Comparison of ENCODE assay signal across 7 mouse cellular contexts in genomic region chr6:145210816-145211338, GRCm38 (mm10). TPM values are rescaled to one million over a fixed set of nuclear protein-coding genes. Genes with fewer than 3 reads are reported as not detected.
DNase-seq lines count a peak whose midpoint lies in the region; ATAC-seq lines count a peak whose summit lies in the region.

TSS of gene Casc1 (minus strand) at chr6:145211005.
TSS of gene Etfrf1 (plus strand) at chr6:145211134.

- H3K4me3 ChIP-seq in intestine, embryonic 16.5 days (ENCODE audit: low read length): peak within 1 kb of the TSS; percentile 70
- peak within 1 kb of the TSS; percentile 78 for H3K4me3 ChIP-seq in midbrain, embryonic 11.5 days (ENCODE audit: low read depth, low read length)

- H3K27me3 ChIP-seq in intestine, embryonic 16.5 days (replicated peaks; ENCODE audit: control insufficient read depth, insufficient read depth, low read length): no peaks in the 10 kb centered on the region
- no peaks in the 10 kb centered on the region for H3K27me3 ChIP-seq in midbrain, embryonic 11.5 days (ENCODE audit: control insufficient read depth, insufficient read depth, low read length)

- peak within 1 kb of the TSS; percentile 90 for H3K9ac ChIP-seq in intestine, embryonic 16.5 days (ENCODE audit: low read depth, low read length)
- peak within 1 kb of the TSS; percentile 90 for H3K9ac ChIP-seq in midbrain, embryonic 11.5 days (ENCODE audit: low read length)

- peak; percentile 100 for DNase-seq in adrenal gland, adult 8-10 months
- peak; percentile 99 for DNase-seq in embryo, embryonic 9.5 days (ENCODE audit: extremely low spot score)
- peak; percentile 90 to 97 for DNase-seq in gastrocnemius, postnatal 4 days (ENCODE audit: low spot score in 2 of 2)
- DNase-seq in left cerebral cortex, postnatal 36 days (ENCODE audit: low spot score in 2 of 2): peak; percentile 97 to 98
- peak; percentile 100 for DNase-seq in midbrain, embryonic 11.5 days (ENCODE audit: low spot score, missing footprints)
- peak; percentile 100 for DNase-seq in skeletal muscle tissue, adult 2 months (ENCODE audit: low read depth, low spot score)

- peak within 1 kb of the TSS; percentile 98 for H3K27ac ChIP-seq in intestine, embryonic 16.5 days (ENCODE audit: low read length)
- H3K27ac ChIP-seq in midbrain, embryonic 11.5 days (ENCODE audit: low read depth, low read length): peak within 1 kb of the TSS; percentile 95

- H3K36me3 ChIP-seq in intestine, embryonic 16.5 days (ENCODE audit: control insufficient read depth, insufficient read depth, low read length): no peaks in the 10 kb centered on the region
- H3K36me3 ChIP-seq in midbrain, embryonic 11.5 days (ENCODE audit: control insufficient read depth, insufficient read depth, low read length): no peaks in the 10 kb centered on the region; the same call in 1 of the 2 replicates

- intact Hi-C loops in left cerebral cortex, postnatal 36 days (cut with DNase I): no loop called here

- peak within 1 kb of the TSS; percentile 72 for H3K4me2 ChIP-seq in intestine, embryonic 16.5 days (ENCODE audit: low read depth, low read length)
- peak within 1 kb of the TSS; percentile 70 for H3K4me2 ChIP-seq in midbrain, embryonic 11.5 days

- under 1% methylated on average over 36 of the region's 36 CpGs for WGBS in intestine, embryonic 16.5 days
- WGBS in midbrain, embryonic 11.5 days: 0% methylated on average over 36 of the region's 36 CpGs

- H3K9me3 ChIP-seq in intestine, embryonic 16.5 days (ENCODE audit: control insufficient read depth, low read length): no peaks in the 10 kb centered on the region
- H3K9me3 ChIP-seq in midbrain, embryonic 11.5 days (ENCODE audit: control insufficient read depth, low read length): no peaks in the 10 kb centered on the region

- H3K4me1 ChIP-seq in intestine, embryonic 16.5 days (ENCODE audit: control insufficient read depth, insufficient read depth, low read length): peaks cover 3% of the 10 kb centered on the region; the same call in 1 of the 2 replicates
- H3K4me1 ChIP-seq in midbrain, embryonic 11.5 days (ENCODE audit: control insufficient read depth, insufficient read depth, low read length): peaks cover 11% of the 10 kb centered on the region

- ATAC-seq in intestine, embryonic 16.5 days: peak; percentile 100
- ATAC-seq in midbrain, embryonic 11.5 days (ENCODE audit: low FRiP score): peak; percentile 100

RNA-seq across cellular contexts. Expression of gene Casc1, which starts in this region (rescaled TPM):
- total RNA-seq in adrenal gland, adult 8-10 months (2022): 1 to 10 TPM in 1 of 4 experiments, under 1 TPM in 3; 0.32 to 1.0 (median 0.55) TPM
- under 1 TPM; 0.39 to 0.59 TPM for total RNA-seq in gastrocnemius, postnatal 4 days (2021)
- polyA plus RNA-seq in intestine, embryonic 16.5 days (2015; fragmentation: Nextera tagmentation; extraction: Ambion mirVana): 0.22 and 0.23 TPM in 2 replicates
- 1 to 10 TPM in 1 of 2 experiments, under 1 TPM in 1; 0.89 to 1.8 TPM for total RNA-seq in left cerebral cortex, postnatal 36 days (2021)
- 0.27 and 0.73 TPM in 2 replicates for polyA plus RNA-seq in midbrain, embryonic 11.5 days (2014; fragmentation: Nextera tagmentation; extraction: Ambion mirVana)

RNA-seq across cellular contexts. Expression of gene Etfrf1, which starts in this region (rescaled TPM):
- total RNA-seq in adrenal gland, adult 8-10 months (2022): 100 to 1,000 TPM in 2 of 4 experiments, 10 to 100 TPM in 2; 60.3 to 150 (median 110) TPM
- 10 to 100 TPM; 50.6 to 51.4 TPM for total RNA-seq in gastrocnemius, postnatal 4 days (2021)
- 53.9 and 56.0 TPM in 2 replicates for polyA plus RNA-seq in intestine, embryonic 16.5 days (2015; fragmentation: Nextera tagmentation; extraction: Ambion mirVana)
- total RNA-seq in left cerebral cortex, postnatal 36 days (2021): 10 to 100 TPM; 20.9 to 21.8 TPM
- polyA plus RNA-seq in midbrain, embryonic 11.5 days (2014; fragmentation: Nextera tagmentation; extraction: Ambion mirVana): 41.8 and 42.3 TPM in 2 replicates

Comparison
In these comparisons a context has a peak if more than half of its experiments do, and no peak if none do; other contexts are left out.
1. Peak in every context shown above with its lines: DNase-seq, ATAC-seq, H3K4me3 ChIP-seq and H3K27ac ChIP-seq.